Mouse (Mus musculus) left cerebral cortex, postnatal 10 days (tissue): ENCODE measurements around the gene Hus1b. TPM values are rescaled to one million over a fixed set of nuclear protein-coding genes. Genes with fewer than 3 reads are reported as not detected.

Experiments
- DNase-seq, 2 experiments: peaks; one replicate each; pipeline ENCODE4 v3.0.0; 2021 to 2022; ENCODE audit warnings: low spot score in 2 of 2, mixed read lengths in 1 of 2; ENCODE audit errors: extremely low spot score in 1 of 2
- intact Hi-C: fragments of 180-260 bp; cut with DNase I; formaldehyde crosslinking; loops from one replicate; pipeline ENCODE4 v1.15.1; 2025
- total RNA-seq, 2 experiments: library from RNA; stranded (reverse); gene quantifications; 2 replicates each; pipeline ENCODE4 v1.2.3; 2021

Gene Hus1b
- total RNA-seq, 2 experiments from 2014 or later: 0.41 to 0.77 TPM

DNA sequence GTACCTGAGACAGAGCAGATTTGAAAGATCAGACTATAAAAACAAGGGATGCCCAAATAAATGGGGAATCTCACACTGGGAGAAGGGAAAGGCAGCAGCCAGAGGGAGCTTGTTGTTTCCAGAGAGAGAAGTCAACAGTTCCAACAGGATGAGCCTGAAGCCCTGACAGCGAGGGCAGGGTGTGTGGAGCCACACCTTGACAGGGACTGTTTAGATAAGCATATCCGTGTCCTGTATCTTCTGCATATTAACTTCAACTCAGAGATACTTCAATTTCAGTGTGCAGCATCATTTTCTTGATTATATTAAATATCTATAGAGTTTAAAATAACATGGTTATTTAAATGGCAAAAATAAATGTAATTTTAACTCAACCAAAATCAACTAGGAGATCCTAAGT, 13.2 kb upstream of the Hus1b start:
- intact Hi-C loops: no loop called here
- no peak for DNase-seq

DNA sequence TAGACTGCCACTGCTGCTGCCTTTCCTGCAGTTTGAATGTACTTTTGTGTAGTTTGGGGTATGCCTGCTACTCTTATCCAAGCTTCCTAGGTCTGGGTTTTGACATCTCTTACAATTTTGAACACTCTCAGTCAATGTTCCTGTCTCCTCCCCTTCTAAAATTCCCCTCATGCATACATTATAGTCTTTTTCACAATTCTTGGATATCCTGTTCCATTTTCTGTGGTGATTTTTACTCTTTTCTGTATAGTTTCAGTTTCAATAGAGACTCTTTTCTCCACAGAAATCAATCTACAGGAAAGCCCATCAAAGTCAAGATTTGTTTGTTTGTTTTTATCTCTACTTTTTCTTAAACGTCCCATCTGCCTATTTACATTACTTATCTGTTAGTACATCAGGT, 6.0 kb upstream of the Hus1b start:
- DNase-seq: no peak
- intact Hi-C loops: no loop called here

DNA sequence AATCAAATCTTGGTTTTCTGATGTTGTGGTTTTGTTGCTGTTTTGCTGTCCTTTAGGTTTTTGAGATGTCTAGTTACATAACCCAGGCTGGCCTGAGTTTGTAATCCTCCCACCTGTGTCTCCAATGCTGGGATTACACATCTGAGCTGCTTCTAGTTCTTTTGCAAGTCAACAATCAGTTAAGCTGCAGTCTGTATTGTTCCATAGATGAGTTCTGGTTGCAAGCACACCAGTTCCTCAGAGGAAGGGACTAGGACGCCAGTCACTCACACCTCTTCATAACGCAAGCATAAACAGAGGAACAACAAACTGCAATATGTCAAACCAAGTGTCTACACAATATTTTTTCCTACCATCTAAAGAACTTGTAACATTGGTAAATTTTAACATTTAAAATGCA, 4.5 kb upstream of the Hus1b start:
- intact Hi-C loops: no loop called here
- no peak for DNase-seq

DNA sequence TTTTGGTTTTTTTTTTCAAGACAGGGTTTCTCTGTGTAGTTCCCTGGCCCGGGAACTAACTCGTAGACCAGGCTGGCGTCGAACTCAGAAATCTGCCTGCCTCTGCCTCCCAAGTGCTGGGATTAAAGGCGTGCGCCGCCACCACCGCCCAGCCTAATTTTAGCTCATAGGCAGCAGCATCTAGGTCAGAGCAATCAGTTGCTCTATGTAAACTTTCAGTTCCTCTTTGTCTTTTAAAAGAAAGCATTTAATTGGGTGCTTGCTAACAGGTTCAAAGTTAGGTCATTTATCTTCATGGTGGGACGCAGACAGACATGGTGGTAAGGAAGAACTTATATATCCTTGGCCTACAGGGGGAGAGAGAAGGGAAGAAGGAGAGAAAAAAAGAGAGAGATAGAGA, 1.6 kb upstream of the Hus1b start:
- DNase-seq: no peak
- intact Hi-C loops: no loop called here

DNA sequence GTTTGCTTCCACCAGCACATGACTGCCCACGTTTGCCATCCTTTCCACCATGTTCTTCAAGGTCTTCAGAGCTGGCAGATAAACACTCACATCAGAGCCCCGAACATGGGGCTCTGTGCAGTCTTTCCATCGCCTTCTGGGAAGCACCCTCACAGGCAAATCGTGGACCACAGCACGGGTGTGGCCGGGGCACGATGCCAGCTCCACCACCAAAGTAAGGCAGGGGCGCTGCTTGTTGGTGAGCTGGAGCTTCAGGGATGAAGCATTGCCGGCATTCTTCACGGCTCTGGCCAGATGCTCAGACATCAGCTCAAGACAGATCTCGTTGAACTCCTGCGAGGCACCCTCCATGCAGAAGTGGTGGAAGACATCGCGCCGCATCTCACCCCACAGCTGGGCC, 430 bp downstream of the Hus1b start:
- intact Hi-C loops: no loop called here

DNA sequence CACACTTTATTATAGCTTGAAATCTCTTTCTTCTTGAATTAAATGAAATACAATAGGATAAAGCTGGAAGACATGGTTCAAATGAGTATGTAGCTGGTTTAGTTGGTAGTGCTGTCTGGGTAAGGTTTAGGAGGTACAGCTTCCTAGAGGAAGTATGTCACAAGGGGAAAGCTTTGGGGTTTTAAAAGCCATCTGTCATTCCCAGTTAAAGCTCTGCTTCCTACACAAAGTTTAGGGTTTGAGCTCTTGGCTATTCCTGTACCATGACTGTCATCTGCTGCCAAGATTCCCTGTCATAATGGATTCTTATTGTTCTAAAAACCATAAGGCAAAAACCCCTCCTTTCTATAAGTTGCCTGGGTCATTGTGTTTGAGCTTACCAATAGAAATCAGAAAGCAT, 1.8 kb downstream of the Hus1b start:
- no peak for DNase-seq
- intact Hi-C loops: no loop called here

More for the DNA sequence above, 430 bp downstream of the Hus1b start:
- peak in 1 of 2 experiments; percentile 26 for DNase-seq

DNA sequence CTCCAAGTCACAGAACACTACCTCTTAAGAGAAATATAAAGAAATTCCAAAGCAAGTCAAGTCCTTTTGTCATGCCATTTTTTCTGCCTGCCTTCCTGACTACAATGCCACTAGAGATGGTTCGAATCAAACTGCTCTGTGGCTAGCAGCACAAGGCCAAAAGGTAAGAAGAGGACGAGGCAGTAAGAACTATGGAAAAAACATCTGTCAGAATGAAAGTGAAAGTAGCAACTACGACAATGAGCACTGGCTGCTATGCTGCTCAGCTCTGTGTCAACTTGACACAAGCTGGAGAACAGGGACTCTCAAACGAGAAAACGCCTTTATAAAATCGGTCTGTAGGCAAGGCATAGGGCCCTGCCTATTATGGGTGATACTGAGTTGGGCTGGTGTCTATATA, 14.6 kb downstream of the Hus1b start:
- intact Hi-C loops: no loop called here
- DNase-seq: no peak

DNA sequence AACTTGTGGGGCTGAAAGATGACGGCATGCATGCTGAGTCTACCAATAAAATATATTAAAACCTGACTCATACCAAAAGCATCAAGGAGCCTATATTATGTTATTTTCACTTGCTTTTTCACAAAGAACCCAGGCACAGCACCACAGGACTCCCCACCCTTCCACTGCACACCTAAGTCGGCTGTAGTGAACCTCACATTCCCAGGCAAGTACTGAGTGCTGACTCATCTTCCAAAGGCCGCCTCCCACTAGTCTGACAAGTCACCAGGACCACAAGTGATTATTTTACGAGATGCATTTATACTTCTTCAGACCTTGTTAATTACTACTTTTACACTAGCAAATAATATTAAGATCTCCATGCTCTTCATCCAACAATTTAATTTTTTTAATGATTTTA, 15.9 kb downstream of the Hus1b start:
- intact Hi-C loops: no loop called here
- no peak for DNase-seq

DNA sequence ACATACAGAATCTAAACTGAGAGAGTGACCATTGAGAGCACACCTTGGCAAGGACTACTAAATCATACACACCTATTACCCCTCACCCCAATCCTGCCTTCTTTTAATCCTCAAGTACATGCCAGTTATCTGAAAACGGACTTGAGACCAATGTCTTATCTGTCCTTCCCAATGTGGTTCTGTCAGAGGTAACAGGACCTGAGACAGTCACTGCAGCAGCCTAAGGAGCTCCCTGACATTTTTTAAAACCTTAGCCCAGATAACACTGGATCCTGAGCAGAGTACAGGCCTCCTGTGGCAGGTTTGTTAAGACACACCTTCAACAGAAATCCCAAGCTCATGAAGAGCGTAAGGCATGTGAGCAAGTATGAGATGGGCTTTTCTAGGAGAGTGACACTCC, 18.4 kb downstream of the Hus1b start:
- no peak for DNase-seq
- intact Hi-C loops: no loop called here

DNA sequence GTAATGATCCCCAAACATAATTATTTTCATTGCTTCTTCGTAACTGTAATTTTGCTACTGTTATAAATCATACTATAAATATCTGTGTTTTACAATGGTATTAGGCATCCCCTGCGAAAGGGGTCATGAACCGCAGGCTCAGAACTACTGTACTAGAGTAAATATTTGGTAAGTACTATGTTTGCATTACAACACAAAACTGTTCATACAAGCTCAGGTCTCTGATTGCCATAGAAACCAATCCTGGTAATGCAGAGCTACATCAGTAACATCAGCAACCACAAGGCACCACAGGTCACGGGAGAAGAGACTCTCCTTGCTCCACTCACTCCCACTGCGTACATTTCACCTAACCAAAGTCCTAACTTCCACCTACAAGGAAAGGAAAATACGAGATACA, 23.3 kb downstream of the Hus1b start:
- no peak for DNase-seq
- intact Hi-C loops: no loop called here

DNA sequence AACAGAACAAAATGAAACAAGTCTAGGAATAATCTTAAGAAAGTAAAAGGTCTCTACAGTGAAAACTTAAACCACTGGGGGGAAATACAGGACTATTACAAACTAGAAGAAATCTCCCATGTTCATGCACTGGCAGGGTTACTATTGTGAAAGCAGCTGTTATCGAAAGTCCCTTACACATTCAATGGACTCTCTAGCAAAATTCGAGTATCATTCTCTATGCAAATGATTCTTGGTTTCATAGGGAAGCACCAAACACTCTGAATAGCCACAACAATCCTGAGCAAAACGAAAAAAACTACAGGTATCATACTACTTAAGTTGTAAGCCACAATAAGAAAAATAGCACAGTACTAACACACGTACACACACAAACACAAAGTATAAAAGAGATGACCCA, 25.6 kb downstream of the Hus1b start:
- intact Hi-C loops: no loop called here
- no peak for DNase-seq

DNA sequence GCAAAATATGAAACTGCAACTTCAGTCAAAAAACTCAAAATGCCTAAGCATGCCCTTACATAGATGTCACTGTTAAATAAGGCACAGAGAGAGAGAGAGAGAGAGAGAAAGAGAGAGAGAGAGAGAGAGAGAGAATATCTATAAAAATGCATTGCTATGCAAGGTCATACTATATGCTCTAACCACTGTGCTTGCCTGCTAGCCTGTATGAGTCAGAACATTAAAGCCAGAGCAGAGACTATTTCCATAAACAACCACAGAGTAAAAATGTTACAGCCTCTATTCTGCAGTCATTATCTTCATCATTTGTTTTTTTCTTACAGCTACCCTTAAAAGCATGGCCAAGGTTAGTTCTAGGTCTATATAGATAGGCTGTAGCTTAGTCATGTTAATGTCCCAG, 33.8 kb downstream of the Hus1b start:
- no peak for DNase-seq
- intact Hi-C loops: no loop called here

DNA sequence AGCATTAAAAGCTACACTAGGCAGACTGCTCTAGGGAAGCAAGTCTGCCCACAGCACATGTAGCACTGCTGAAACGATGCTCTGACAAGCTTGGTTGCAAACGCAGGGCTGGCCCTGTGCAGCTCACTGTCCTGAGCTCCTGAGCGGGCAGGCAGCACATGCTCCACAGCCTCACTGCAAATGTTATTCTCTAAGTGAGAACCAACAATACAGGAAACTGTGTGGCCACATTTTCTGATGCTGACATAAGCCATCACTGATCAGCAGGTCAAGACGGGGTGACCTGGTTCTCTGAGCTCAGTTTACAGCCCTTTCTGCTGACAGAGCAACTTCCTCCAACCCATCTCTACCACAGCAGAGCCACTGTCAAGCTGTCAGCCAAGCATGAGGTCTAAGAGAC, 34.5 kb downstream of the Hus1b start:
- peak in 1 of 2 experiments; percentile 32 for DNase-seq
- intact Hi-C loops: no loop called here

DNA sequence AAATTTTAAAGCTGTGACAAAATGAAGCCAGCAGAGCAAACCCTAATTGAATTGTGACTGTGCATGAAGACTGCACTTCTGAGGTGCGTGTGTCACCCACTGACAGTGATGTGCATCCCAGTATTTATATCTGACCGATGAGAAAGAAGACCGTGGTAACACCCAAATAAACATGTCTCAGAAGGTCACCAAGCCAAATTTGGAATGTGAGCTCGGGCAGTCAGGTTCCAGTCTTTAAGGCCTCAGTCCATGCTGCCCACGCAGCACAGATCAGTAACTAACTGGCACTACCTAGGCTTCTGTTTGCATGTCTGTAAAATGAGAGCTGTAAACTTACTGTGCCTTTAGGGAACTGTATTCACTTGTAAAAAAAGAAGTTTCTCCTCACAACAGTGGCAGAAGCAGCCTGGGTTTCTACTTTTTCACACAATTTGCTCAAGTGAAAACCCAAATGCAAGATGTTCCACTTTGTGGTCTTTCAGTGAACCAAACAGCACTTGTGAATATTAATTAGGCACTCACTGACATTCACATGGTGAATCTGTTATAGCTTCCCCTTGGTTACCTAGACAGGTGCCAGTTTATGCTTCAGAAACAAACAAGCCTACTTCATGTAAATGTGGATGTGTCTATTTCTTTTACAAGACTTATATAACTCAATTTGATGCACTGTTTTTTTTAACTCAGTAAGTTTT, 35.5 kb downstream of the Hus1b start:
- intact Hi-C loops: no loop called here
- no peak for DNase-seq

DNA sequence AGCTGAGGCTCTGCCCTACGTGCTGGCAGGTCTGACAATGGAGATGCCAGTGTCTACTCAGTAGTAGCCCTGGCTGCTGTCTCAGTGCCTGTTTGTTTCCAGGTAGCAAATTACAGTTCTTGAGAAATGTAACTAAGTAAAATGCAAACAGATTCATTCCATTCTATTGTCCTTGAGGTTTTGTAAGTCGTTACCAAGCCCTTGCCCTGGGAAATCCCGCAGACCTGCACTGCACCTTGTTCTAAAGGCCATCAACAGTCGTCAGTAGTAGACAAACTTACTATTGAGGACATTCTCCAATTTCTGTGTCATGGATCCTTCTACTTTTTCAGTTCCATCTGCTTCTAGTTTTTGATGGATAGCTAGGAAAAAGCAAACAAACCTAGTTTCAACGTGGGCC, 36.7 kb downstream of the Hus1b start:
- no peak for DNase-seq
- intact Hi-C loops: no loop called here

DNA sequence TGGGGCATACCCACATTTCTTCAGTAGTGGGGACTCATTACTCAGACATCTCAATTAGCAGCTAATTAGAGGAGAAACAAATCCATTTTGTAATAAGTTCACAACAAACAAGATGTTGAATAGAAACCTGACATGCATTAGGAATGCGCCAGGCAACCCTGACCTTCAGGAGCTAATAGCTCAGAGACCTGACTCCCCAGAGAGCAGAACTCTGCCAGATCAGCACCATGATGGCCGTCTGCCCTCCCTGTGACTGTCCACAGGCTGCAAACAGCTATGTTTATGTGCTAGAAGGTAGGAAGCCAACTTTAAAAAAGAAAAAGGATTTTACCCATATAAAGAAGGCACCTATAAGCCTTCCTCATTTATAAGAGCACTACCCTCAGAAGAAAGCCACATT, 45.3 kb downstream of the Hus1b start:
- DNase-seq: no peak
- intact Hi-C loops: loop anchor here (5.0 to 10.0 kb wide), 3 partner anchors 85 to 715 kb away; no protein-coding TSS in a partner anchor

DNA sequence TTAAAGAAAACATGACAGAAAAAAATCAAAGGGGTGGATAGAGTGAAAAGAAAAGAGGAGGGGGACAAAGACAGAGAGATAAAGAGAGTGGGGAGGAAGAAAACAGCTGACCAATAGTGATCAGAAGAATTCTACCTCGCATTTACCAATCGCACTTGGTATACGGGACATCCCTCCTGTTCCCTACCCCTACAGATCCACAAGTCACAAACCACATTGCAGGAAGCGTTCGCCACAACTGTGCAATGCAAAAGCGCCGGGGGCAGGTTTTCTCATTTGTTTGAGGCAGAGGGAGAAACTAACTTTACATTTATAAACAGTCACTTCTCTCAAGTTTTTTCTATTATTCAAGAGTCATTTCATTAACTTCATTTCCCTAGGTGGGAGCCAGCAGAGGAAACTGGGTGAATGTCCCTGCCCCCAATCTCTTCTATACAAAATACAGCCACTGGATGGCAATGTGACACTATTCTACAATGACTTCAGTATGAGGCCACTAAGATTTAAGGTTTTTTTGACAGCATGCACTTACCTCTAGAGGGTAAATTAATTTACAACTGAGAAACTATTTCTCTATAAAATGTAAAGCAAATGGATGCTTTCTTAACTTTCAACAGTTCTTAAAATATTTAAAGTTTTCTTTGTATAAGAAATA, 46.0 kb downstream of the Hus1b start:
- DNase-seq: no peak
- intact Hi-C loops: loop anchor here (5.0 to 10.0 kb wide), 3 partner anchors 86 to 716 kb away; no protein-coding TSS in a partner anchor
